Mouse (Mus musculus): Measurements from ENCODE around the gene Chrne. TPM values are rescaled to one million over a fixed set of nuclear protein-coding genes. Genes with fewer than 3 reads are reported as not detected.

The Chrne gene
- polyA plus RNA-seq, 1 experiment, result not detected

DNA sequence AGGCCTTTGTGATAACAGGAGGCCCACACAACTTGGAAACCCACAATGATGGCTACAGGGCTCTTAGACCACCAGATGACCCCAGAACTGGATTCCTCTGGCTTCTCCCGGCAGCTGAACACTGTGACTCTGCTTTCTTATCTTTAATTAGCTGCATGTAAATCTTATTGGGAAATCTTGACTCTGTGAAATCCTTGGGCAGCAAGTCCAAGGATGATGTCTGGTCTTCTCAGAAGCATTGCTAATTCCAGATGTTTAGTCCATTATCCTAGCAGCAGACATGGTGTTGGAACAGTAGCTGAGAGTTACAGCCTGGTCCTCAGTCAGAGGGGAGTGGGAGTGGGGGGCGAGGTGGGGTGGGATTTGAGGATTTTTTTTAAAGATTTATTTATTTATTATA, 9.4 kb upstream of the Chrne start:
- no peaks in the 10 kb centered on the region for H3K4me1 ChIP-seq (ENCODE audit: control insufficient read depth, insufficient read depth, low read length)
- TF ChIP-seq POLR2A (IDR thresholded peaks at IDR 0.05; ENCODE audit: borderline replicate concordance, control insufficient read depth, low read depth, low read length), result no peak
- TF ChIP-seq CTCF (IDR thresholded peaks at IDR 0.05; ENCODE audit: control insufficient read depth, insufficient read depth, low read length), result no peak
- WGBS, result 61% methylated on average over 2 of the region's 2 CpGs
- no peak overlapping the region for H3K4me3 ChIP-seq (replicated peaks; ENCODE audit: control insufficient read depth, low read depth, low read length)
- H3K27ac ChIP-seq (ENCODE audit: control insufficient read depth, insufficient read depth, low read depth, low read length, poor library complexity), result no peak overlapping the region

DNA sequence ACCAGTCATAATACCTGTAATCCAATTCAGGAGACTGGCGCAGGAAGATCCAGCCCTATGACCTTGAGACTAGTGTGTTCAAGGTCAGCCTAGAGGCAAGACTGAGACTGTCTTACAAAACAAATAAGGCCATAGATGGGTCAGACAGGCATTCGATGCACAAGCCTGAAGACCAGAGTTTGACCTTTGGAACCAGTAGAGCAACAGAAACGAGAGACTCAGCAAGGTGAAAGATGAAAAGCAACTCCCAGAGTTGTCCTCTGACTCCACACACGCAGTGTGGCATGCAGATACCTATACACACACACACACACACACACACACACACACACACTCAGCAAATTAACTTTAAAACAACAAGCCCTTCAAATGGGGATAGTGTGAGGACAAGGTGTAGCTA, 7.9 kb upstream of the Chrne start:
- no peak for TF ChIP-seq CTCF (IDR thresholded peaks at IDR 0.05; ENCODE audit: control insufficient read depth, insufficient read depth, low read length)
- no peak for TF ChIP-seq POLR2A (IDR thresholded peaks at IDR 0.05; ENCODE audit: borderline replicate concordance, control insufficient read depth, low read depth, low read length)
- Histone ChIP-seq H3K4me3 (replicated peaks; ENCODE audit: control insufficient read depth, low read depth, low read length) (no peak overlapping the region), H3K4me1 (ENCODE audit: control insufficient read depth, insufficient read depth, low read length) (no peaks in the 10 kb centered on the region; the same call in 1 of the 2 replicates), H3K27ac (ENCODE audit: control insufficient read depth, insufficient read depth, low read depth, low read length, poor library complexity) (no peak overlapping the region)
- WGBS, result 69% methylated on average over 4 of the region's 4 CpGs

GRCm38 (mm10) chr11:70625473-70625872, 6.5 kb upstream of the Chrne start:
- Histone ChIP-seq H3K27ac (ENCODE audit: control insufficient read depth, insufficient read depth, low read depth, low read length, poor library complexity) (no peak overlapping the region), H3K4me1 (ENCODE audit: control insufficient read depth, insufficient read depth, low read length) (no peaks in the 10 kb centered on the region; the same call in 1 of the 2 replicates), H3K4me3 (replicated peaks; ENCODE audit: control insufficient read depth, low read depth, low read length) (no peak overlapping the region)
- WGBS, result 29% methylated on average over 4 of the region's 4 CpGs
- TF ChIP-seq CTCF (IDR thresholded peaks at IDR 0.05; ENCODE audit: control insufficient read depth, insufficient read depth, low read length) (peak; percentile 70), POLR2A (IDR thresholded peaks at IDR 0.05; ENCODE audit: borderline replicate concordance, control insufficient read depth, low read depth, low read length) (no peak)

- WGBS, result 82% methylated on average over 10 of the region's 10 CpGs
Measured at GRCm38 (mm10) chr11:70623053-70623742, 4.2 kb upstream of the Chrne start.

GRCm38 (mm10) chr11:70621972-70622814, 3.2 kb upstream of the Chrne start:
- TF ChIP-seq POLR2A (IDR thresholded peaks at IDR 0.05; ENCODE audit: borderline replicate concordance, control insufficient read depth, low read depth, low read length) (no peak), CTCF (IDR thresholded peaks at IDR 0.05; ENCODE audit: control insufficient read depth, insufficient read depth, low read length) (no peak)
- WGBS, result 70% methylated on average over 7 of the region's 7 CpGs
- no peak overlapping the region for H3K4me3 ChIP-seq (replicated peaks; ENCODE audit: control insufficient read depth, low read depth, low read length)
- no peaks in the 10 kb centered on the region; the same call in 1 of the 2 replicates for H3K4me1 ChIP-seq (ENCODE audit: control insufficient read depth, insufficient read depth, low read length)
- H3K27ac ChIP-seq (ENCODE audit: control insufficient read depth, insufficient read depth, low read depth, low read length, poor library complexity), result no peak overlapping the region

More at GRCm38 (mm10) chr11:70623053-70623742, 4.2 kb upstream of the Chrne start:
- Histone ChIP-seq H3K4me1 (ENCODE audit: control insufficient read depth, insufficient read depth, low read length) (no peaks in the 10 kb centered on the region; the same call in 1 of the 2 replicates), H3K4me3 (replicated peaks; ENCODE audit: control insufficient read depth, low read depth, low read length) (no peak overlapping the region), H3K27ac (ENCODE audit: control insufficient read depth, insufficient read depth, low read depth, low read length, poor library complexity) (no peak overlapping the region)
- TF ChIP-seq CTCF (IDR thresholded peaks at IDR 0.05; ENCODE audit: control insufficient read depth, insufficient read depth, low read length), result peak; percentile 21; the same call in 1 of the 2 replicates
- TF ChIP-seq POLR2A (IDR thresholded peaks at IDR 0.05; ENCODE audit: borderline replicate concordance, control insufficient read depth, low read depth, low read length), result no peak

DNA sequence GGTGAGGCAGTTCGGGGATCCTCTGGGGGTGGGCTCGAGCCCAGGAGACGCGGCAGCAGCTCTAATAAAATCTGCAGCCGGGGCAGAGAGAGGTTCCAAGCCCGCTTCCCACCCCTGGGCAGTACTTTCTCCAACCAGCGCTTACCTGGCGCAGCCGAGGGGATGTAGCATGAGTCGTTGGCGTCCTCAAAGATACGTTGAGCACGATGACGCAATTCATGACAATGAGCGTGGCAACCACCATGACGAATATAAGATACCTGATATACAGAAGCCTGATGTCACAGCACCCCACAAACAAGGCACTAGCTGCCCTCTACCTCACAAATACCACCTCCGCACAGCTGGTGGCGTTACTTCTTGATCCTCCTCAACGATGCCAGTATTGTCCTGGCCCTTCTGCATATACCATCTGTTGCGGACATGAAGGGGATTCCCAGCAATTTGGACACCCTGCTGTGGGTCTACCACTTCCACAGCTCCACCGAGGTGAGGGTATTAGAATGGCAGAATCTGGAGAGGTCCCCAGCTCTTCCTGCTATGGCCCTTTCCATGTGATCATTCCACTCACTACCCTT, 3.4 kb downstream of the Chrne start, which contains the start of gene 4930544D05Rik:
TSS of gene 4930544D05Rik (plus strand) at position 333 of the 578 bp plus-strand sequence.
- Histone ChIP-seq H3K27ac (ENCODE audit: control insufficient read depth, insufficient read depth, low read depth, low read length, poor library complexity) (0 out of 2 replicates have a peak within 1 kb of the TSS, but pooled peaks have one; percentile 14), H3K4me3 (replicated peaks; ENCODE audit: control insufficient read depth, low read depth, low read length) (peak within 1 kb of the TSS; percentile 71), H3K4me1 (ENCODE audit: control insufficient read depth, insufficient read depth, low read length) (no peaks in the 10 kb centered on the region; the same call in 1 of the 2 replicates)
- no peak for TF ChIP-seq POLR2A (IDR thresholded peaks at IDR 0.05; ENCODE audit: borderline replicate concordance, control insufficient read depth, low read depth, low read length)
- WGBS, result 13% methylated on average over 21 of the region's 21 CpGs

- H3K4me3 ChIP-seq (replicated peaks; ENCODE audit: control insufficient read depth, low read depth, low read length), result peak overlapping the region; percentile 71
- under 1% methylated on average over 17 of the region's 17 CpGs for WGBS
- peak; percentile 43; the same call in 1 of the 2 replicates for TF ChIP-seq POLR2A (IDR thresholded peaks at IDR 0.05; ENCODE audit: borderline replicate concordance, control insufficient read depth, low read depth, low read length)
- no peak for TF ChIP-seq CTCF (IDR thresholded peaks at IDR 0.05; ENCODE audit: control insufficient read depth, insufficient read depth, low read length)
- 0 out of 2 replicates have a peak overlapping the region, but pooled peaks have one; percentile 14 for H3K27ac ChIP-seq (ENCODE audit: control insufficient read depth, insufficient read depth, low read depth, low read length, poor library complexity)
- no peaks in the 10 kb centered on the region; the same call in 1 of the 2 replicates for H3K4me1 ChIP-seq (ENCODE audit: control insufficient read depth, insufficient read depth, low read length)
Measured at GRCm38 (mm10) chr11:70615074-70615473, 3.9 kb downstream of the Chrne start.

DNA sequence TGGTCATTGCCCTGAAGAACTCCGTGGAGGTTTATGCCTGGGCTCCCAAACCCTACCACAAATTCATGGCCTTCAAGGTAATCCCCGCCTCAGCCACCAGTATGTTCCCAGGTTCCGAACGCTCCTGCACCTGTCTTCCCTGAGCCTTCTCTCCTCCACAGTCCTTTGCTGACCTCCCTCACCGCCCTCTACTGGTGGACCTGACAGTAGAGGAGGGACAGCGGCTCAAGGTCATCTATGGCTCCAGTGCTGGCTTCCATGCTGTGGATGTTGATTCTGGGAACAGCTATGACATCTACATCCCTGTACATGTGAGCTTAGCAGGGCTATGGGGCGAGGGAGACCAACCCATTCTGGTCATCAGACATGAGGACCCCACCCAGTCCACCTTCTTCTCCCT, 6.5 kb downstream of the Chrne start:
- H3K27ac ChIP-seq (ENCODE audit: control insufficient read depth, insufficient read depth, low read depth, low read length, poor library complexity), result no peak overlapping the region
- no peak overlapping the region for H3K4me3 ChIP-seq (replicated peaks; ENCODE audit: control insufficient read depth, low read depth, low read length)
- no peak for TF ChIP-seq POLR2A (IDR thresholded peaks at IDR 0.05; ENCODE audit: borderline replicate concordance, control insufficient read depth, low read depth, low read length)
- TF ChIP-seq CTCF (IDR thresholded peaks at IDR 0.05; ENCODE audit: control insufficient read depth, insufficient read depth, low read length), result no peak
- WGBS, result 90% methylated on average over 7 of the region's 7 CpGs
- H3K4me1 ChIP-seq (ENCODE audit: control insufficient read depth, insufficient read depth, low read length), result no peaks in the 10 kb centered on the region; the same call in 1 of the 2 replicates
